Mouse (Mus musculus) bone marrow macrophage, adult 2 months (primary cell): ENCODE measurements at regions not wholly inside any gene's neighbourhood (a gene's known extent, or its start where the extent isn't known, plus 50 kb on each side); places are given as distances from the start of the nearest gene placed in this dataset.

Experiments used
- H3K27ac ChIP-seq: 2 replicates; pipeline ENCODE4 v1.5.1; 2012; ENCODE audit warnings: low read depth, low read length; ENCODE audit not compliant: insufficient read depth
- H3K4me1 ChIP-seq: 2 replicates; pipeline ENCODE4 v1.6.1; 2012; ENCODE audit warnings: low read length; ENCODE audit not compliant: control insufficient read depth, insufficient read depth
- H3K4me3 ChIP-seq: 2 replicates; pipeline ENCODE4 v1.5.1; 2012; ENCODE audit warnings: mild to moderate bottlenecking, low read length, moderate library complexity; ENCODE audit not compliant: insufficient read depth
- CTCF ChIP-seq: IDR thresholded peaks from 2 replicates; pipeline ENCODE4 v1.5.1; 2012; ENCODE audit warnings: low read depth, mild to moderate bottlenecking, low read length, moderate library complexity
- POLR2A ChIP-seq: IDR thresholded peaks from 2 replicates; pipeline ENCODE4 v1.6.1; 2012; ENCODE audit warnings: mild to moderate bottlenecking, low read depth, low read length, borderline replicate concordance

GRCm38 (mm10) chr12:106293117-106293516 is 283.1 kb downstream of the Vrk1 start:
- Histone ChIP-seq H3K27ac (no peak overlapping the region), H3K4me3 (no peak overlapping the region), H3K4me1 (no peaks in the 10 kb centered on the region)
- no peak for TF ChIP-seq CTCF
- TF ChIP-seq POLR2A, result no peak

GRCm38 (mm10) chr12:106295596-106295995 is 285.6 kb downstream of the Vrk1 start:
- no peak overlapping the region for H3K4me3 ChIP-seq
- no peak for TF ChIP-seq POLR2A
- no peak for TF ChIP-seq CTCF
- H3K27ac ChIP-seq, result no peak overlapping the region
- H3K4me1 ChIP-seq, result no peaks in the 10 kb centered on the region

DNA sequence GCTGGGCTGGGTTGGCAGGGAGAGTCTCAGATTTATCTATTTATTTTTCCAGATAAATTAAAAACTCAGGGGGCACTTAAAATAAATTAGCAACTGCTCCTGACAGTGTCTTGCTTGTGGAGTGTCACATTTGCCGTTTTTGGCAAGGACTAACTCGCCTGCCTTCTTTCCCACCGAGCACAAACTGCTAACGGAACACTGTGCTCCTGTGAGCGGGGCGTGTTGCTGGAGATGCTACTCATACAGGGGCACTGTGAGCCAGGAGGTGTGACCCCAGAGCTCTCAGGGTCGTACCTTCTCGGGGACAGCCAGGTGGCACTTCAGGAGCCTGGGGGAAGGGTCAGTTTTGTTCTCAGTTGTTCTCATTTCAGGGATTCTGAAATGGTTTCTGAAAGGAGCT is 292.6 kb downstream of the Vrk1 start:
- H3K4me1 ChIP-seq, result no peaks in the 10 kb centered on the region
- no peak overlapping the region for H3K4me3 ChIP-seq
- no peak overlapping the region for H3K27ac ChIP-seq
- no peak for TF ChIP-seq POLR2A

- H3K4me3 ChIP-seq, result no peak overlapping the region
- H3K4me1 ChIP-seq, result no peaks in the 10 kb centered on the region
- no peak for TF ChIP-seq CTCF
- no peak for TF ChIP-seq POLR2A
- no peak overlapping the region for H3K27ac ChIP-seq
Observed at GRCm38 (mm10) chr12:106308291-106308955, 298.4 kb downstream of the Vrk1 start.

DNA sequence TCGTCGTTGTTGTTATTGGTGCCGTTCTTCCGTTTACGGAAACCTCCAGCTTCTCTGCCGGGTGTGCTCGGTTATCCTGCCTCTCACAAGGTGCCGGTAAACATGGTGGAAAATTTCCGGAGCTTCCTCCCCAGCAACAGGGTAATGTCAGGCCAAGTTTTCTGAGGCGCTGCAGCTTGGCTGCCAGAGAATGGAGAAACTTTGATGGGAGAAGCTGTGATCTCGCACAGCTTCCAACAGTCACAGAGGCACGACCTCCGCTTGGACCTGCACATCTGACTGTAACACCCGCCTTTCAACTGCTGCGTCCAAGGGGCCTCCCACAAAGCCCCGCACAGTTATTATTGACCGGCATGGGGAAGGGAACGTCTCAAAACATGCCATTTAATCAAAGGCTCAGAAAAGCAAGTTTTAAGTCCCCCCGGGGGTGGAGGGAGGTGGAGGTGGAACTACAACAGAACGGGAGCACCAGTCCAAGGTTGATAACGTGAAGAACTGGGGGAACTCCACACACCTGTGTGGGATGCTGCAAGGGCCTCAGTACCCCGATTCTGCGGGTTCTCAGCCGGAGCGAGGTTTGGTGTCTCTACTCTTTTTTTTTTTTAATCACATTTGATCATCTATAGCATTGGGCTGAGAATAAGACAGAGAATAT is 299.1 kb downstream of the Vrk1 start:
- TF ChIP-seq CTCF (no peak), POLR2A (no peak)
- Histone ChIP-seq H3K4me1 (no peaks in the 10 kb centered on the region), H3K27ac (no peak overlapping the region), H3K4me3 (no peak overlapping the region)

GRCm38 (mm10) chr12:106310171-106310570 is 300.1 kb downstream of the Vrk1 start:
- TF ChIP-seq POLR2A, result no peak
- no peak for TF ChIP-seq CTCF
- Histone ChIP-seq H3K4me1 (no peaks in the 10 kb centered on the region), H3K27ac (no peak overlapping the region), H3K4me3 (no peak overlapping the region)

DNA sequence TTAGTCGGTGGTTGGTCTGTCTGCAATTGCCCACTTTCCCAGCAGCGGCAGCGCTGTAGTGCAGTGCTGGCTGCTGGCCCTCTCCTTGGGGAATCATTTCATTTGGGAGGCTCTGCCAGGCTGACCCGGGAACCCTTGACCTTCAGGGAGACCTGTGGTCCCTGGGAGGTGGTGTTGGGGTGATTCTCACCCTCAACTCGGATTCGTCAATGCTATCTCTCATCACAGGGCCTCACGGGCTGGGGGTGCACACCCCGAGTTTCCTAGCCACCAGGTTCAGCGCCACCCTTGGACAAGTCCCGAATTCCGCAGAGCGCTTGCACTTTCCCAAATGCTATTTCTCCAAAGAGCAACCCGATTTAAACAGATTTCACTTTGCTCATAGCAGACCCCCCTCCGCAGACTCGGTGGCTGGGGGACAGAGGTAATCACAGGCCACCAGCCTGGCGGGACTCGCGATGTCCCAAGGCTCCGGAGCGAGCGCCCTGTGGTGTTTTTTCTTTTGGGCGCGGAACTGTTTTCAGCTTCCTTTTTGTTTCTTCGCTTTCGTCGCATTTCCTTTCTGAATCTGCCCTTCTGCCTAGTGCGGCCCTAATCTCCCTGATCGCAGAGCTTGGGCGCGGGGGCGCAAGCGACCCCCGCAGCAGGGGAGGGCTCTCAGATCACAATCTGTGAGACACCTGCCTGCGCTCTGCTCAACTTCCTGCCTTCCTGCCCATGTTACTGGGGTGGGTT is 300.7 kb downstream of the Vrk1 start:
- TF ChIP-seq POLR2A (no peak), CTCF (no peak)
- Histone ChIP-seq H3K4me1 (no peaks in the 10 kb centered on the region), H3K27ac (no peak overlapping the region)

DNA sequence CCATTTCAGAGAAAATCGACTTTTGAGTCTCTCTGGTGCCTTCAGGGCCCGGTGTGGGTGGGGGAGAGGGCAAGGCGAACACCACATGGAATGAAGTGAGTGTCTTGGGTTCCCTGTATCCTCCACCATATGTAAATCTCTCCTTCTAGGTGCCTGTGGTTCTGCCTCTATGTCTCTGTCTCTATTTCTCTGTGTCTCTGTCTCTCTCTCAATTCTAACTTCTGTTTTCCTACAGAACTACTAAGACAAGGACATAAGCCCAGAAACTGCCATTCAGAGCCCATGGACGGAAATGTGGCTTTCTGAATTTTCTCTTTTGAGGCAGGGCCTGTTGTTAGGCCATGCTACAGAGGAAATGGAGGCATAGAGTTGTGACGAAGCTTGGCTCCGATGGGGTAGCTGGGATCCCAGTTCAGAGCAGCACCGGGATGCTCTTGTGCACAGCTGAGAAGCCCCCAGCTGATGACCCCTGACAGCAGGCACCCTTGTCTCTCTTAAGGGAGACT is 301.3 kb downstream of the Vrk1 start:
- TF ChIP-seq POLR2A, result no peak
- no peak for TF ChIP-seq CTCF
- H3K27ac ChIP-seq, result no peak overlapping the region
- no peaks in the 10 kb centered on the region for H3K4me1 ChIP-seq
- H3K4me3 ChIP-seq, result no peak overlapping the region

More for the DNA sequence above, 300.7 kb downstream of the Vrk1 start:
- no peak overlapping the region for H3K4me3 ChIP-seq

- H3K4me1 ChIP-seq, result no peaks in the 10 kb centered on the region
- no peak overlapping the region for H3K4me3 ChIP-seq
- no peak overlapping the region for H3K27ac ChIP-seq
- no peak for TF ChIP-seq CTCF
- no peak for TF ChIP-seq POLR2A
Observed at GRCm38 (mm10) chr12:106311831-106312600, 302.0 kb downstream of the Vrk1 start.

GRCm38 (mm10) chr12:106317738-106318137 is 307.7 kb downstream of the Vrk1 start:
- TF ChIP-seq CTCF, result no peak
- no peak for TF ChIP-seq POLR2A
- Histone ChIP-seq H3K4me1 (no peaks in the 10 kb centered on the region), H3K4me3 (no peak overlapping the region), H3K27ac (no peak overlapping the region)
